Mouse (Mus musculus): Measurements from ENCODE around the gene Hdac6. TPM values are rescaled to one million over a fixed set of nuclear protein-coding genes. Genes with fewer than 3 reads are reported as not detected.
A peak's percentile ranks its signal among the peaks of the same experiment; 100 is the strongest.
"Not testable (repeated sequence)": the region's sequence is repeated elsewhere in the genome, so short reads cannot be mapped to it uniquely, and the experiment has no call there.

Gene Hdac6
- polyA plus RNA-seq, 1 experiment from 2014 or later: 80.1 TPM

DNA sequence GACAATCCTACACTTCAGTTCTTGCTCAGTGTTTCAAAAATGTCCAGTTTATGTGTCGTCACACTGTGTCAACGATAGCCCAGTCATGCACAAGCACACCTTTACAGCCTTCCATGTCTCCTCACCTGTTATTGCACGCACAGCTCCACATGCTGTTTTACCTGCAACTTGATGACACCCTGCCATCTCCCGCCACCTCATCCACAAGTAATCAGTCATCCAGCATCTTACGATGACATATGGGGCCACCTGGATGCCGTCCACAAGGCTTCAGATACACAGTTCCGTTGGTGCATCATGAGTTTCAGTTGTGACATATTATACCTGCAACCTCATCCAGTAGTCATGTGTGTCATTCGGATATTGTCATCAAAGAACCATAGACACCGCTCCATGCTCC is 11.2 kb upstream of the Hdac6 start:
- H3K4me2 ChIP-seq (replicated peaks): no peak overlapping the region
- H3K27me3 ChIP-seq: no peaks in the 10 kb centered on the region
- no peak overlapping the region for H3K4me3 ChIP-seq
- H3K27ac ChIP-seq (replicated peaks): no peak overlapping the region
- WGBS: 94% methylated on average over 9 of the region's 9 CpGs
- H3K9ac ChIP-seq (replicated peaks): no peak overlapping the region
- H3K4me1 ChIP-seq: no peaks in the 10 kb centered on the region
- no peak for ATAC-seq (ENCODE audit: low FRiP score, low read depth)
- H3K36me3 ChIP-seq: no peaks in the 10 kb centered on the region
- no peaks in the 10 kb centered on the region for H3K9me3 ChIP-seq

DNA sequence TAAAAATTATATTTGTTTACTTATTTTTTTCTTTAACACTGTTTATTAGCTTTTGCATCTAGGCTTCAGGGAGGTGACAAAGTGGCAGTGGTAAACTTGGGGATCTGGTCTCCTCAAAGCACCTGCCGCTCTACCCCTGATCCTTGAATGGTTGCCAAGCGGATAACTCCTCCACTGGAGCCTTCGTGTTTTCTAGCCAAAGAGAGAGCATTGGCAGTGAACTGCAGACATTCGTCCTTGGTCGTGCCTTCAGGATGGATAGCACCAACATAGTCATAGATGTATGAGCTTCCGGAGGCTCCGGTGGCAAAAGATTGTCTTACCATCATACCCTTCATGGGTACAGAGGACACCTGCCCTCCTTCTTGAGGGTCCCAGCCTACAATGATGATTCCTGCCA is 2.4 kb upstream of the Hdac6 start:
- Histone ChIP-seq H3K9me3 (no peaks in the 10 kb centered on the region), H3K36me3 (peaks cover 6% of the 10 kb centered on the region; the same call in 1 of the 2 replicates), H3K4me3 (no peak overlapping the region), H3K27ac (replicated peaks) (no peak overlapping the region), H3K27me3 (no peaks in the 10 kb centered on the region), H3K9ac (replicated peaks) (no peak overlapping the region), H3K4me2 (replicated peaks) (no peak overlapping the region), H3K4me1 (peaks cover 6% of the 10 kb centered on the region)
- no peak for ATAC-seq (ENCODE audit: low FRiP score, low read depth)
- WGBS: 90% methylated on average over 7 of the region's 7 CpGs

DNA sequence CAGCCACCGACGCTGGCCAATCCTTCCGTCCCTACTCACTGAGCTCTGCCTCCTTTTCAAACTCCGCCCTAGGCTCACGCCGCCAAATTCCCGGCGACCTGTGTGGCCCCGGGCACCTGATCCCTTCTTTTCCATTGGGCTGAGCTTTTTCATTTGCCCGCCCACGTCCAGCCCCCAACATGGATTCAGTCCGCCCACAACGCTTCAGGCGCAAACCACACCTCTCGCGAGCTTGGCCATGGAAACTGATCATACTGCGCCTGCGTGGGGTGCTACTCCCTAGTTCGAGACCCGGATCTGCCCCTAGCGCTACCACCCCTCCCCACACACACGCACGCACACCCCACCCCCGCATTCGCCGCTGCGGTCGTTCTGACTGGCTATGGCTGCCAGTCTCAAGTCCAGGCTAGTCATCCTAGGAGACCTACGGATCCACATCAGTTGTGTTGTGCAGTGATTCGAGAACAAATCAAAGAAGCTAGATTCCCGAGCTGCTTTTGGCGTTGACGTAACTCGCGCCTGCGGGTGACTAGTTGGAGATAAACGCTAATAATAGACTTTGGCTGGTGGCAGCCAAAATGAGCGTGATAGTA is 307 bp upstream of the Hdac6 start:
- ATAC-seq (ENCODE audit: low FRiP score, low read depth): peak; percentile 99
- Histone ChIP-seq H3K4me2 (replicated peaks) (peak overlapping the region; percentile 40), H3K27ac (replicated peaks) (0 out of 2 replicates have a peak overlapping the region, but pooled peaks have one; percentile 35), H3K9me3 (no peaks in the 10 kb centered on the region), H3K27me3 (no peaks in the 10 kb centered on the region), H3K36me3 (peaks cover 8% of the 10 kb centered on the region; the same call in 1 of the 2 replicates), H3K4me1 (peaks cover 6% of the 10 kb centered on the region), H3K4me3 (peak overlapping the region; percentile 49), H3K9ac (replicated peaks) (0 out of 2 replicates have a peak overlapping the region, but pooled peaks have one; percentile 6)
- 27% methylated on average over 38 of the region's 38 CpGs for WGBS

DNA sequence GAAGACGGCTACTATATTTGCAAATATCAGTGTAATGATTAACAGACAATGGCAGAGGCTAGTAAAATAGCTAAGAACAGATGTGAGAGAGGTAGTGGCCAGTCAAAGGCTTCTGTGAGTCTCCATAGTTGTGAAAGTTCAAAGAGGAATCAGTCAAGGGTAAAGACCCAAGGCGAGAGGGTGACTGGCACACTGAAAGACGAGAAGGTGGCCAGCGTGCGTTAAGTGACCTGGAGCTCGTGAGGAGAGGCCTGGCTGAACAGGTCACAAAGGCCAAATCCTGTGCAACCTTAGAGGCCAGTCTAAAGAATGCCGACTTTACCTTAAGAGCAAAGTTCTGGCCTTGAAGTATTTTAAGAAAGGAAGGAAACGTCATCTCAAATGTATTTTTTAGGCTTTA is 2.1 kb downstream of the Hdac6 start:
- Histone ChIP-seq H3K4me2 (replicated peaks) (no peak overlapping the region), H3K9me3 (no peaks in the 10 kb centered on the region), H3K27ac (replicated peaks) (no peak overlapping the region), H3K27me3 (no peaks in the 10 kb centered on the region), H3K4me3 (no peak overlapping the region), H3K9ac (replicated peaks) (no peak overlapping the region), H3K4me1 (peaks cover 6% of the 10 kb centered on the region), H3K36me3 (peaks cover 19% of the 10 kb centered on the region)
- WGBS: 68% methylated on average over 8 of the region's 8 CpGs
- no peak for ATAC-seq (ENCODE audit: low FRiP score, low read depth)

DNA sequence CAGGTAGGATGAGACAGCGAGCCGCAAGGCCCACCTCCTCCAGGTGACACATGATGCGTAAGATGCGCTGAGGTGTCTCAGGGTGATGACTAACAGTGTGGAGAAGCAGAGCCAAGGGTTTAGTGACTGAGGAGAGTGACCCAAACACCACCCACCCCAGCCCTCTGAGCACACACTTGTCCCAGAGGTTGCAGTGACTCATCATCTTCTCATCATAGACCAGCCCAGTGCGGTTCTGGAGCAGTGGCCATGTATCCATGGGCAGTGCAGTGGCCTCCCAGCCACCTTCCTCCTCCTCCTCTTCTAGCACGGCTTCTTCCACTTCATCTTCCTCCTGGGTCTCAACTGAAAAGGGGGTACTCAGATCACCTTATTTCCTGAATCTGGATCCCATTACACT is 10.0 kb downstream of the Hdac6 start:
- H3K9ac ChIP-seq (replicated peaks): no peak overlapping the region
- H3K4me3 ChIP-seq: no peak overlapping the region
- H3K27me3 ChIP-seq: no peaks in the 10 kb centered on the region
- H3K9me3 ChIP-seq: no peaks in the 10 kb centered on the region
- 94% methylated on average over 6 of the region's 6 CpGs for WGBS
- H3K4me2 ChIP-seq (replicated peaks): no peak overlapping the region
- no peak overlapping the region for H3K27ac ChIP-seq (replicated peaks)
- no peak for ATAC-seq (ENCODE audit: low FRiP score, low read depth)
- H3K4me1 ChIP-seq: no peaks in the 10 kb centered on the region
- H3K36me3 ChIP-seq: peaks cover 52% of the 10 kb centered on the region

DNA sequence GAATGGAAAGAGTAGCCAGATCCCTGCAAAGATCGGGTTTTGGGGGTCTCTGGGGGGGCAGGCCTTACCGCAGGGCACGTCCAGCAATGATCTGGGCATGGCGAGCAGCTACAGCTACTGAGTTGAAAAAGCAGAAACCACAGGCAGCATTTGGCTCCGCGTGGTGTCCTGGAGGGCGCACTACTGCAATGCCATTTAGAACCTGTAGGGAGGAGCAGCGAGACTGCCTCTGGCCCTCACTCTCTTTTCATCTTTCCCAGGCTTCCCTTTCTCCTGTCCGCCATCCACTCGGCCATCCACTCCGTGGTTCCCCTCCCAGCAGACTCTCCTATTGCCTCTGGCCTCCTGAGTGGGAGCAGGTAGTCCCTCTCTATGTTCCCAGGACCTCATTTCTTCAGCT is 10.8 kb downstream of the Hdac6 start:
- Histone ChIP-seq H3K4me1 (no peaks in the 10 kb centered on the region), H3K9me3 (no peaks in the 10 kb centered on the region), H3K36me3 (peaks cover 49% of the 10 kb centered on the region), H3K4me2 (replicated peaks) (no peak overlapping the region), H3K27me3 (no peaks in the 10 kb centered on the region), H3K9ac (replicated peaks) (no peak overlapping the region), H3K4me3 (no peak overlapping the region), H3K27ac (replicated peaks) (no peak overlapping the region)
- no peak for ATAC-seq (ENCODE audit: low FRiP score, low read depth)
- 52% methylated on average over 11 of the region's 11 CpGs for WGBS

DNA sequence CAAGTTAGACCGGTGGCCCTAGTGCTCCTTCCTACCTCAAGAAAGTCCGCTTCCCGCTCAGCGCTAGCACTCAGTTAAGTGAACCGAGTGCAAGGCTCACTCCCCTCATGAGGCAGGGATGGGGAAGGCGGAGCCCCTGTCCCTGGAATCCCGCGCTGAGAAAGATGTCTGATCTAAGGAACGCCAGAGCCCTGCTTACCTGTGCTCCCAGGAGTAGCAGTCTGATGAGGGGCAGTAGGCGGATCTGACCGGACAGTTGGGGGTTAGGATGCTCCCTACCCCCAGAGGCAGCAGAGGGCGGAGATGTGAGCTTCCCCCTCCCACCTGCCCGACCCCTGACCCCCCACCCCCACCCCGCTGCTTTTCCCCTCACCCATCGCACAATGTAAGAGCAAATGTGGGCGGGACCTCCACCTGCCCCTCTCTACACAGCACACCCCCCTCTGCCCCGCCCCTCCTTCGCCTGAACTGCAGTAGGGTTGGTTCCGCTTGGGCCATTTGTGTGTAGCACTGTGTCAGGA is 19.4 kb downstream of the Hdac6 start, which contains the start of gene Eras:
Eras (minus strand) TSS at position 338 of the 521 bp plus-strand sequence.
- 23% methylated on average over 17 of the region's 19 CpGs for WGBS
- Histone ChIP-seq H3K36me3 (peaks cover 17% of the 10 kb centered on the region), H3K4me2 (replicated peaks) (no peak within 1 kb of the TSS), H3K9ac (replicated peaks) (no peak within 1 kb of the TSS), H3K27ac (replicated peaks) (no peak within 1 kb of the TSS), H3K4me3 (no peak within 1 kb of the TSS), H3K27me3 (peaks cover 43% of the 10 kb centered on the region), H3K4me1 (no peaks in the 10 kb centered on the region), H3K9me3 (no peaks in the 10 kb centered on the region)
- peak; percentile 38; the same call in 1 of the 2 replicates for ATAC-seq (ENCODE audit: low FRiP score, low read depth)

DNA sequence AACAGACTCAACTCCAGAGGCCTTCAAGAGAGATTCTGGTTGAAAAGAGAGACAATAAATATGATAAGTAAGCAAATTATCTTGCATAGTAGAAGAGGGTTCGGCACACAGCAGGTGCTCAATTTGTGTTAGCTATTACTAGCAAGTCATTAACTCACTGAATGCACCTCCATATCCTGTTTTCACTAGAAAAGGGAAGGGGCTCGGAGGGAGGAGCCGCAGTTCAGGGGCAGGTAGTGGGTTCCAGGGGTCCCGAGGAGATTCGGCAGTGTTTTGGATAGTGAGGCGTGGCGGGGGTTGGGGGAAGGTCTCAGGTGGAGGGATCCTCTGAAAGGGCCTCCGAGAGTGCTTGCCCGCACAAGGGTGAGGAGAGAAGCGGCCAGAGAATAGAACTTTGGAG is 20.6 kb downstream of the Hdac6 start:
- peaks cover 54% of the 10 kb centered on the region for H3K27me3 ChIP-seq
- ATAC-seq (ENCODE audit: low FRiP score, low read depth): no peak
- 30% methylated on average over 10 of the region's 10 CpGs for WGBS
- H3K4me1 ChIP-seq: 0 out of 2 replicates have a peak, but pooled peaks cover 2% of the 10 kb centered on the region
- H3K36me3 ChIP-seq: peaks cover 17% of the 10 kb centered on the region
- no peak overlapping the region for H3K27ac ChIP-seq (replicated peaks)
- H3K9ac ChIP-seq (replicated peaks): no peak overlapping the region
- H3K4me2 ChIP-seq (replicated peaks): no peak overlapping the region
- no peak overlapping the region for H3K4me3 ChIP-seq
- H3K9me3 ChIP-seq: no peaks in the 10 kb centered on the region

DNA sequence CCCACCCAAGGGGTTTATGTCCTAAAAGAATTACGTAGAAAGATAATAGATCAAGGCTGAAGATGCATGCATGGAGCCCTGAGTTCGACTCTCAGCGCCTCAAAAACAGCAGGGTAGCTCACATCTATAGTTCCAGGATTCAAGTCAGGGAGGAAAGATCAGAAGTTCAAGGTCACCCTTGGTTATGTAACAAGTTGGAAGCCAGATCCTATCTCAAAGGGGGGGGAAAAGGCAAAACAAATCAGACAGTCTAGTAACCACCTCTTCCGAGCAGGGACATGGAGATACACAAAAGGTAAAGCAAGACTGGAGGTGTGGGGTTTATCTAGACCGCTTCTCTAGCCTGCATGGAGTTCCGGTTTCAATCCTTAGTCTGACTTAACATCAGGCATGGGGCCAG is 21.4 kb downstream of the Hdac6 start:
- Histone ChIP-seq H3K9ac (replicated peaks) (no peak overlapping the region), H3K36me3 (peaks cover 13% of the 10 kb centered on the region), H3K27ac (replicated peaks) (no peak overlapping the region), H3K9me3 (no peaks in the 10 kb centered on the region), H3K4me2 (replicated peaks) (no peak overlapping the region), H3K4me3 (no peak overlapping the region), H3K4me1 (0 out of 2 replicates have a peak, but pooled peaks cover 2% of the 10 kb centered on the region), H3K27me3 (peaks cover 60% of the 10 kb centered on the region)
- WGBS: 69% methylated on average over 6 of the region's 6 CpGs
- ATAC-seq (ENCODE audit: low FRiP score, low read depth): no peak

DNA sequence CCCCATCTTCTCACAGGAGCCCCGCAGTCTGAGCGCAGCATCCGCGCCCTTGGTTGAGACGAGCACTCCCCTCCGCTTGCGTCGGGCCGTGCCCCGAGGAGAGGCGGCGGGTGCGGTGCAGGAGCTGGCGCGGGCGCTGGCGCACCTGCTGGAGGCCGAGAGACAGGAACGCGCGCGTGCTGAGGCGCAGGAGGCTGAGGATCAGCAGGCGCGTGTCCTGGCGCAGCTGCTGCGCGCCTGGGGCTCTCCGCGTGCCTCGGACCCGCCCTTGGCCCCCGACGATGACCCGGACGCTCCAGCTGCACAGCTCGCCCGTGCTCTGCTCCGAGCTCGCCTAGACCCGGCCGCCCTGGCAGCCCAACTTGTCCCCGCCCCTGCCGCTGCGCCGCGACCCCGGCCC is 25.7 kb downstream of the Hdac6 start:
- Histone ChIP-seq H3K4me3 (peak overlapping the region; percentile 46), H3K9me3 (no peaks in the 10 kb centered on the region), H3K4me2 (replicated peaks) (peak overlapping the region; percentile 57), H3K27ac (replicated peaks) (0 out of 2 replicates have a peak overlapping the region, but pooled peaks have one; percentile 20), H3K9ac (replicated peaks) (peak overlapping the region; percentile 51), H3K36me3 (no peaks in the 10 kb centered on the region), H3K27me3 (peaks cover 43% of the 10 kb centered on the region), H3K4me1 (0 out of 2 replicates have a peak, but pooled peaks cover 2% of the 10 kb centered on the region)
- ATAC-seq (ENCODE audit: low FRiP score, low read depth): peak; percentile 10; the same call in 1 of the 2 replicates
- 21% methylated on average over 40 of the region's 48 CpGs for WGBS

DNA sequence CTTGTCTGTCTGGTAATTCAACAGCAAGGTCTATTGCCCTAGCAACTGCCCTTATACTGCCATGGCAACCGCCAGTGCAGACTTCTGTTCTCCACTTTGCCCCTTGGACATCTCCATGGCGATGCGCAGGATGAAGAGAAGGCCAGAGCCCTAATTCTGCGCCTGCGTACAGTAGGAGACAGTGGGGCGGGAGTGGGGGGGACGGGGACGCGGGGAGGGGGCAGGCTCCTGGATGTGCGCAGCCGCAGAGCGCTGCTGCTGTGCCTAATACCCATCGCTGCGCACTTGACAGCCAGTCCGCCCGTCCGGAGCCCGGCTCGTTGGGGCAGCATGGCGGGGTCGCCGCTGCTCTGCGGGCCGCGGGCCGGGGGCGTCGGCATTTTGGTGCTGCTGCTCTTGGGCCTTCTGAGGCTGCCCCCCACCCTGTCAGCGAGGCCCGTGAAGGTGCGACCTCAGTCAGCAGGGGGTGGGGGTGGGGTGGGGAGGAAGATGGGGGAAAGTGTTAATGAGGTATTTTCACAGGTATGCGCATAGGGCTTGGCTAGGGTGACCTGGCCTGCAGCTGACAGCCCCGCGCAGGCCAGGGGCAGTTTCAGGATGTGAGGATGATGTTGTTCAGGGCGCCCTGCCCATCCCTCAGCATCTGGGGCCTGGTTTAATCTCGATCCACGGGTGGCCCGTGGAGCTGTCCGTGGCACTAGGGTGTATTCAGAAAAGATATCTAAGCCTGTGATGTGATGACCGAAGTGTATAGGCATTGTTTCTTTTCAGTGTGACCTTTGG is 27.9 kb downstream of the Hdac6 start, which contains the start of gene Pcsk1n:
Pcsk1n (plus strand) TSS at position 222 of the 783 bp plus-strand sequence.
- Histone ChIP-seq H3K36me3 (no peaks in the 10 kb centered on the region), H3K4me3 (peak within 1 kb of the TSS; percentile 46), H3K9me3 (no peaks in the 10 kb centered on the region), H3K27me3 (peaks cover 29% of the 10 kb centered on the region), H3K27ac (replicated peaks) (peak within 1 kb of the TSS; percentile 78), H3K9ac (replicated peaks) (peak within 1 kb of the TSS; percentile 56), H3K4me1 (0 out of 2 replicates have a peak, but pooled peaks cover 2% of the 10 kb centered on the region), H3K4me2 (replicated peaks) (peak within 1 kb of the TSS; percentile 57)
- 18% methylated on average over 39 of the region's 40 CpGs for WGBS
- peak; percentile 90 for ATAC-seq (ENCODE audit: low FRiP score, low read depth)

DNA sequence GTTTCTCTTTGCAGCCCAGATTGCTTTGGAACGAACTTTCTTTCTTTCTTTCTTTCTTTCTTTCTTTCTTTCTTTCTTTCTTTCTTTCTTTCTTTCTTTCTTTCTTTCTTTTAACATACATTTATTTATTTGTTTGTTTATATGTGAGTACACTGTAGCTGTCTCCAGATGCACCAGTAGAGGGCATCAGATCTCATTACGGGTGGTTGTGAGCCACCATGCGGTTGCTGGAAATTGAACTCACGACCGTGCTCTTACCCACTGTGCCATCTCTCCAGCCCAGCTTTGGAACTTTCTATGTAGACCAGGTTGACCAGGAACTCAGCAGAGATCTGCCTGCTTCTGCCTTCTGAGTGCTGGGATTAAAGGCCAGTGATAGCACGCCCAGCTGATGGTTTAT is 29.7 kb downstream of the Hdac6 start:
- H3K4me2 ChIP-seq (replicated peaks); H3K9ac ChIP-seq (replicated peaks); H3K4me3 ChIP-seq; H3K9me3 ChIP-seq; H3K36me3 ChIP-seq; H3K4me1 ChIP-seq; ATAC-seq (ENCODE audit: low FRiP score, low read depth); H3K27ac ChIP-seq (replicated peaks): not testable (repeated sequence)
- 72% methylated on average over 6 of the region's 6 CpGs for WGBS
- H3K27me3 ChIP-seq: peaks cover 13% of the 10 kb centered on the region

Measured in midbrain, embryonic 12.5 days (tissue).